Mouse (Mus musculus) activated CD4-positive, CD25-positive, alpha-beta regulatory T cell, adult 9 weeks (primary cell): ENCODE results near the gene Trpc3. TPM values are rescaled to one million over a fixed set of nuclear protein-coding genes. Genes with fewer than 3 reads are reported as not detected.

Experiments used
- polyA plus RNA-seq: library from polyadenylated mRNA; unstranded; fragments of 100-300 nt; shearing (Covaris generic); gene quantifications from one replicate; pipeline ENCODE4 v1.2.1, GENCODE M21; 2017

Gene Trpc3
- polyA plus RNA-seq: not detected

GRCm38 (mm10) chr3:36689392-36690291 lies at the start of gene Trpc3:
Gene Trpc3, minus strand, starts transcription at chr3:36690167.

GRCm38 (mm10) chr3:36613202-36613907 lies 76.6 kb downstream of the Trpc3 start, which contains the start of gene Bbs7:
Gene Bbs7, minus strand, starts transcription at chr3:36613477.

GRCm38 (mm10) chr3:36571827-36572378 lies 118.1 kb downstream of the Trpc3 start, which contains the start of gene Ccna2:
Gene Ccna2, minus strand, starts transcription at chr3:36572150.

Other genes starting within 250 kb of the Trpc3 start
- 194 TPM for gene Anxa5, start 214.3 kb downstream of the Trpc3 start, polyA plus RNA-seq
- gene 1810062G17Rik, start 214.2 kb downstream of the Trpc3 start, polyA plus RNA-seq: 1.8 TPM
- gene Gm11549, start 168.4 kb downstream of the Trpc3 start, polyA plus RNA-seq: not detected
- 53.9 TPM for gene Exosc9, start 137.6 kb downstream of the Trpc3 start, polyA plus RNA-seq
- 3.7 TPM for gene Ccna2, start 118.0 kb downstream of the Trpc3 start, polyA plus RNA-seq
- 0.75 TPM for gene Bbs7, start 76.7 kb downstream of the Trpc3 start, polyA plus RNA-seq
- gene 4932438A13Rik, start 172.9 kb upstream of the Trpc3 start, polyA plus RNA-seq: 294 TPM